Mouse (Mus musculus) spleen, postnatal 36 days (tissue): ENCODE results near the gene Nab2.

Experiments used
- DNase-seq, 2 experiments: peaks; one replicate each; pipeline ENCODE4 v3.0.0; 2022; ENCODE audit warnings: low spot score in 2 of 2, mixed read lengths in 1 of 2

Gene Nab2

DNA sequence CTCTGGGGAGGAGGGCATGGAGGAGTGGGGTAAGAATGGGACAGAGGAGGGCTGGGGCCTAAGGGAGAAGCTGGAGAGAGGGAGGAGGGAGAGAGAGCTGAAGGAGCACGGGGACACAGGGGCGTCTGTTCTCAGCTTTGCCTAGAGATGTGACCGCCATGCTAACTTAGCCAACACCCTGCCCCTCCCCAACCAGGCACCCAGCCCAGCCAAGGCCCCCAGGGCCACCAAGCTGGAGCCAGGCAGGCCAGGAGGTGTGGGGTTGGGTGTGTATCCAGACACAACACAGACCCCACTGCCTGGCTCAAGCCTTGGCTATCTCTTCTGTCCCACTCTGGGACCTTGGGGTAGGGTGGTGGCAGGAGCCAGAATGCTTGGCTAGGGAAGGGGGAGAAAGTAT lies 52.8 kb downstream of the Nab2 start:
- no peak for DNase-seq

GRCm38 (mm10) chr10:127615034-127615374 lies 53.4 kb downstream of the Nab2 start:
- no peak for DNase-seq

- DNase-seq = no peak
Observed at GRCm38 (mm10) chr10:127614236-127615033, 53.9 kb downstream of the Nab2 start.

- DNase-seq = no peak
Observed at GRCm38 (mm10) chr10:127612079-127612775, 56.1 kb downstream of the Nab2 start.
